Mouse (Mus musculus) adrenal gland, postnatal 25 days (tissue): ENCODE measurements around the gene Mthfsd. TPM values are rescaled to one million over a fixed set of nuclear protein-coding genes. Genes with fewer than 3 reads are reported as not detected.

ENCODE experiments used
- DNase-seq: peaks from one replicate; pipeline ENCODE4 v3.0.0; 2021; ENCODE audit warnings: mixed read lengths
- microRNA-seq, 2 experiments: library from miRNA; unstranded; fragments of <30 nt; microRNA quantifications; one replicate each; pipeline ENCODE4 v1.2.0; 2021
- total RNA-seq: library from RNA; stranded (reverse); gene quantifications from 2 replicates; pipeline ENCODE4 v1.2.3, GENCODE M21; 2021

The Mthfsd gene
- total RNA-seq, 1 experiment from 2014 or later, result 44.8 TPM

DNA sequence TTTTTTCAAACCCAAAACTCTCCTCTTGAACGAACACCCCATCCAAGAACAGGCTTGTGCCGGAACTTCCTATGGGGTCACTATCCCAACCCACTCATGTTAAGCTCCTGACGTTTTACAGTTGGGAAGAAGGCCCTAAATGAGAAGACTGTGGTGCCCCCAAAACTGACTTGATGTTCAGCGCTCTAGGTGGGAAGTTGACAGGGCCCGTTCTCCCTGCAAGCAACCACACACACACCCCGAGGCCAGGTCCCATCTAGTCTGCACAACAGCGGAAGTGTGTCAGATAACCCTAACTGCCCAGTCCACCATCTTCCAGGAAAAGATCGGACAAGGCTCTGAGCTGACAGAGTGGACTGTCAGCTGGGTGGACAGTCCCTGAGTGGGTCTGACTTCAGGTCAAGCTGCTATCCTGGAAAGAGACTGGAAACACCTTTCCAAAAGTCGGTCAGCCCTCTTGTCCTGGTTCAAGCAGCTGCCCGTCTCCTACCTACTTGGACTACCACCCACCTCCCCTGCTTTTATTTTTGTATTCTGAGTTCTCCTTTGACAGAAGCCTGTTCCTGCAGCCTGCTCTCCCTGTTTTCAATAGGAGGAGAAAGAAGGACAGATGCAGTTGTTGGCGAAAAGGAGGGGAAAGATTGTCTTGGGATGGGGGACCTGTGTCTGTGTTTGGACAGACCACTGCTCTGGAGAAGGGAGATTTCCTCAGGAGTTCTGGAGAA lies 35.6 kb downstream of the Mthfsd start:
- no peak for DNase-seq

DNA sequence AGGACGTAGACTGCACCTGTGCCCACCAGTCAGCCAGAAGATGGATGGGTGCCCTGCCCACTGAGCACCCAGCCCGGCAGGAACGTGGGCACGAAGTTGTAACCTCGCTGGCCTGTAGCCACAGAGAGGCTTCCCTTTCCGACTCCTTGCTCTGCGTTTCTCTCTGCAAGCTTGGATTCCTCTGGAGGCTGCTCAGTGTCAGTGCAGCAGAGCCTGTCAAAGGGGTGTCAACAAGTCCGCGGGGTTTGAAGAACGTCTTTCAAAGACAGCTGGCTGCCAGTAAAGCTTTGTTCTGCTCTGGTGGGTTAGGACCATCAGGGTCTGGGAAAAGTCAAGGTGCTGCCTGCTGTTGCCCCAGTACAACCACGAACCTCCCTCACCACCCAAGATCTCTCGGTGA lies 36.7 kb downstream of the Mthfsd start:
- DNase-seq, result no peak

DNA sequence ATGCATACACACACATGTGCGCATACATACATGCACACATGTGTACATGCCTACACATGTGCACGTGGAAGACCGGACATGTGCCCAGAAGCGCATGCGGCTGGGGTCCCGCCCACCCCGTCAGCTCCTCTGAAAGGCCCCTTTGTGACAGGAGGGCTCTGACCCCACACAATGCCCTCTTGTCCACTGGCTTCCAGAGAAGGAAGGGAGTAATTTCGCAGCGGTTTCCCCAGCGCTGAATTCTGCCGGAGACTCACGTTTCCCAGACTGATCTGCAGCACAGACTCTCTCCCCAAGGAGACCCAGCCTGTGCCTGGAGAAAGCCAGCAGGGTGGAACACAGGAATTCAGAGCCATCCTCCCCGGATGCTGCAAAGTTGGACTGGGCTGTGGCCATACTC lies 44.5 kb downstream of the Mthfsd start:
- no peak for DNase-seq

DNA sequence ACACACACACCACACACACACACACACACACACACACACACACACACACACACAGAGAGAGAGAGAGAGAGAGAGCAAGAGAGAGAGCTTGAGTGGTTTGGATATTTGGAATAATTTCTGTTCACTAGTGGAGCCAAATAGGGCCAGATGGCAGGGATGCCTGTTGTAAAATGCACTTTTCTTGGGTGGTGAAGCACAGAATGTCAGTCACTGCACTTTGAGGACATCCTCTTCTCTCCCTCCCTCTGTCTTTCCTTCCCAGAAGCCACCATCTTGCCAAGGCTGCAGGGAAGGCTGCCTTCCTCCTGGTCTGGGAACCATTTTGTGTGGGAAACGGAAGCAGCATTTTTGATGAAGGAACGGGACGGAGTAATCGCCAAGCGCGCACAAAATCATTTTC lies 45.7 kb downstream of the Mthfsd start:
- DNase-seq, result no peak

DNA sequence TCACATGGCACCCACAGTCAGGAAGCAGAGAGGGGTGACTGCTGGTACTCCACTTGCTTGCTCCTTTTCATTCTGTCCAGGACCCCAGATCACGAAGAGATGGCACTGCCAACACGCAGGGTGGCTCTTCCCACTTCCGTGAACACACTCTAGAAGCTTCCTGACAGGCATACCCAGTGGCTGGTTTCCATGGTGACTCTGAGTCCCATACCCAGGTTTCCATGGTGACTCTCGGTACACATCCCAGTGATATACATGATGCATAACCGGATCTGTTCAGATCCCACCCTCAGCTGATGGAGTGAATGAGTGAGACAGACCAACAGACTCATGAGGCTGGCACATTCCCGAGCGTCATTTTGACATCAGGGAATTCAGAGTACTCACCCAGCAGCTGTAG lies 49.1 kb downstream of the Mthfsd start:
- DNase-seq, result no peak

DNA sequence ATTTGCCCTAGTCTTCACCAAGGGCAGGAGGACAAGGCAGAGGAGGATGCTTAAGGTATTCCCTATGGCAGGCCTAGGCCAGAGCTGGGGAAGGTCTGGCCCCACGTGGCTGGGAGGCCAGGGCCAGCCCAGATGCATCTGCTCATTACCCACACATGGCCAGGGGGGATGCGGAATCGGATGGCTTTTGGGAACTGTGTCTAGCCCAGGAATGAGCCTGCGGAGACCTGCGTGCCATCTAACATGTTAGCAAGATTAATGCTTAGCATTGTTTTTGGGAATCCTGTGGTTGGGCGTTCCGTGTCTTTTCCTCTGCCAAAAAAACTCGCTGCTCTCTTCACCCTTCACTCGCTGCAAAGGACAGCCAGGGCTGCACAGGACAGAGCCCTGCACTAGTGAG lies 50.1 kb downstream of the Mthfsd start:
- no peak for DNase-seq

DNA sequence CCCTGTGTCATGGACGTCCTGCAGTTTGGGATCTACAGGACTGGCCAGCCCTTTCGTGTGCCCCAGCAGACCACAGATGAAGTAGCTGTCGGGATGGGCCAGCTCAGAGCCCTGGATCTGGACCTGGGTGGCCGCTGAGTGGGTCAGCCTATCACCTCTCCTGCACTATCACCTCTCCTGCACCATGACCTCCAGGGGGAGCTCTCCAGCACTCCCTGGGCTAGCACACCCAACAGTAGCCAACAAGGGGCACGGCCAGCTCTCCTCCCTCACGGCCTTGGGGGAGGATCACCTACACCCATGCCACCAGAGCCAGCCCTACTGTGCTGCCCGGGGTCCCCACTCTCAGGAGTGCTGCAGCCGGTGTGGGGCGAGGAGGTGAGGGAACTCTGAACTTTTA lies 60.8 kb downstream of the Mthfsd start:
- DNase-seq, result no peak

DNA sequence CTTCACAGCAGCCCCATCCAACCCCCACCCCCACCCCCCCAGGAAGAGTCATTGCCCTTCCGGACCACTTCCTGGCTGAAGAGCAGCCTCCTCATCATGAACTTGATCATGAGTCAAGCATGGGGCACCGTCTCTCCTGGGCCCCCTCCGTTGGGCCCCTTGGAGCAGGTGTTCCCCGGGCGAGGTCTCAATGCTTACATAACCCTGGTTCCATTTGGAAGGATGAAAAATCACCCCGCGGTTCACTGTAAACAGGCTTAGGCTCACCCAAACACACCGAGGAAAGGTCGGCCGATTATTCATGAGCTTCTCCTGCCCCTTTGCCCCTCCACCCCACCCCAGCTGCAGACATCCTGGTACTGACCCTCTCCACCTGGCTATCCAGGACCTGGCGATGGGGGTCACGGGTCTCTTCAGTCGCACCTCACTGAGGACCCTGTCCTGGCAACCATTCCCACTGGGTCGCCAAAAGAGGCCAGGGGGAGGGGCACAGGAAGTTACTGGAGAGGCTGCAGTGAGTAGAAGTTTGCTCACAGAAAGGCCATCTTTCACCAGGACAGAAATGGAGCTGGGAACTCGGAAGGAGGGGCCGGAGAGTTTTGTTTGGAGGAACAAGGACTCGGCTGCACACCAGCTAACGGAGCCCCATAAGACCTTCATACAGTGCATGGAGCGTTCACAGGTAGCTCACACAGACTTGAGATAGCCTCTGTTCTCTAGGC lies 64.3 kb downstream of the Mthfsd start:
- DNase-seq, result no peak

Small RNA genes within 50 kb of the gene (microRNA-seq; reads per million reads assigned to microRNA genes)
- gene Gm27530, result 0 reads per million in 2 experiments

Other genes with a start within 250 kb of the Mthfsd start
- gene Foxf1, start 24.0 kb downstream of the Mthfsd start, total RNA-seq, result 0.43 and 0.52 TPM in 2 replicates
- 2.7 and 3.6 TPM in 2 replicates for gene Foxc2, start 7.8 kb upstream of the Mthfsd start, total RNA-seq
- 0.27 and 0.33 TPM in 2 replicates for gene Foxl1, start 19.5 kb upstream of the Mthfsd start, total RNA-seq